Mouse (Mus musculus): ENCODE measurements around the gene Rabgap1l. TPM values are rescaled to one million over a fixed set of nuclear protein-coding genes. Genes with fewer than 3 reads are reported as not detected.
A peak's percentile ranks its signal among the peaks of the same experiment; 100 is the strongest.

The Rabgap1l gene
- polyA plus RNA-seq, 1 experiment, result 56.5 TPM

GRCm38 (mm10) chr1:160312658-160313057 lies 480.4 kb downstream of the Rabgap1l start:
- 94% methylated on average over 4 of the region's 4 CpGs for WGBS
- Histone ChIP-seq H3K4me1 (replicated peaks; ENCODE audit: control insufficient read depth, insufficient read depth, low read length) (peaks cover 4% of the 10 kb centered on the region), H3K27ac (ENCODE audit: control insufficient read depth, insufficient read depth, low read length) (no peak overlapping the region), H3K27me3 (ENCODE audit: control insufficient read depth, insufficient read depth, low read length) (no peaks in the 10 kb centered on the region), H3K4me3 (ENCODE audit: control insufficient read depth, insufficient read depth, low read length) (no peak overlapping the region), H3K36me3 (ENCODE audit: control insufficient read depth, insufficient read depth, low read length) (no peaks in the 10 kb centered on the region)
- no peak for TF ChIP-seq POLR2A (IDR thresholded peaks at IDR 0.05; ENCODE audit: control insufficient read depth, extremely low read depth, insufficient read depth, low read length, poor library complexity)
- no peak for TF ChIP-seq CTCF (IDR thresholded peaks at IDR 0.05; ENCODE audit: borderline replicate concordance, control insufficient read depth, extremely low read depth, insufficient read depth, low read length, poor library complexity)
- DNase-seq, result no peak

DNA sequence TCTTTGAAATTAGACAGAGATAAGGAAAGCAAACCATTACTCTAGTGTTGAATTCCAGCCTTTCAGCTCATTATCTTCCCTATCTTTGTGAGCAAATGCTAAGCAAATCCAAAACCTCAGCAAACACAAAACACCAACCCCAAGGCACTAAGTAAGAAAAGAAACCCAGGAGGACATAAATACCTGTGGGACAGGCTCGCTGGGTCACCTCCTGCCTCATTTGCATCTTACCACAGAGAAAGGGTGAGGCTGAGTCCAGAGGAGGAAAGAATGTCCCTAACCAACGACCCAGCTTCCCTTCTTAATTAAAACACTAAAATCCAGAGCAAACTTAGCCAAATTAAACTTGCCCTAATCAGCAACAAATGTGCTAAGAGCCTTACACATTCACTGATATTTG lies 481.1 kb downstream of the Rabgap1l start:
- no peak overlapping the region for H3K27ac ChIP-seq (ENCODE audit: control insufficient read depth, insufficient read depth, low read length)
- TF ChIP-seq POLR2A (IDR thresholded peaks at IDR 0.05; ENCODE audit: control insufficient read depth, extremely low read depth, insufficient read depth, low read length, poor library complexity) (no peak), CTCF (IDR thresholded peaks at IDR 0.05; ENCODE audit: borderline replicate concordance, control insufficient read depth, extremely low read depth, insufficient read depth, low read length, poor library complexity) (no peak)
- no peak for DNase-seq

GRCm38 (mm10) chr1:160309951-160310350 lies 483.1 kb downstream of the Rabgap1l start:
- no peak for DNase-seq
- Histone ChIP-seq H3K36me3 (ENCODE audit: control insufficient read depth, insufficient read depth, low read length) (no peaks in the 10 kb centered on the region), H3K27ac (ENCODE audit: control insufficient read depth, insufficient read depth, low read length) (no peak overlapping the region), H3K27me3 (ENCODE audit: control insufficient read depth, insufficient read depth, low read length) (no peaks in the 10 kb centered on the region), H3K4me1 (replicated peaks; ENCODE audit: control insufficient read depth, insufficient read depth, low read length) (peaks cover 9% of the 10 kb centered on the region), H3K4me3 (ENCODE audit: control insufficient read depth, insufficient read depth, low read length) (no peak overlapping the region)
- no peak for TF ChIP-seq CTCF (IDR thresholded peaks at IDR 0.05; ENCODE audit: borderline replicate concordance, control insufficient read depth, extremely low read depth, insufficient read depth, low read length, poor library complexity)
- no peak for TF ChIP-seq POLR2A (IDR thresholded peaks at IDR 0.05; ENCODE audit: control insufficient read depth, extremely low read depth, insufficient read depth, low read length, poor library complexity)
- WGBS, result 83% methylated on average over 5 of the region's 5 CpGs

More for the DNA sequence above, 481.1 kb downstream of the Rabgap1l start:
- Histone ChIP-seq H3K4me1 (replicated peaks; ENCODE audit: control insufficient read depth, insufficient read depth, low read length) (peaks cover 4% of the 10 kb centered on the region), H3K36me3 (ENCODE audit: control insufficient read depth, insufficient read depth, low read length) (no peaks in the 10 kb centered on the region), H3K4me3 (ENCODE audit: control insufficient read depth, insufficient read depth, low read length) (no peak overlapping the region), H3K27me3 (ENCODE audit: control insufficient read depth, insufficient read depth, low read length) (no peaks in the 10 kb centered on the region)
- WGBS, result 44% methylated on average over 2 of the region's 2 CpGs

DNA sequence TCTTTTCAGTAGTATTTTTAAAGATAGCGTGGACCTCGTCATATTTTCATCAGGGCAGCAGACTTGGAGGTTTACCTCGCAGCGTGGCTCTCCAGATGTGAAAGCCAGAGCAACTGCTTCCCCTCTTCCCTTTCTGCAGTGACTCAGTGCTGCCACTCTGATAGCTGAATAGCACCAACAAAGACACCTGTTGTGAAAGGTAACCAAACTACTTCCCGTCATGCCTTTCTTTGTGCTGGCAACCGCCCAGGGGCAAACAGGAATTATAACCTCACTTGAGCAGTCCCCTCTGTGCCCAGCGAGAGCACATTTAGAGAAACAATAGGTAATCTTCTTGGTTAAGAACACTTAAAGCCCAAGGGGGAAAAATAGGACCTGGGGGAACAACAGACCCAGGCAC lies 484.0 kb downstream of the Rabgap1l start:
- WGBS, result 3% methylated on average over 7 of the region's 7 CpGs
- peak; percentile 75 for DNase-seq
- Histone ChIP-seq H3K4me1 (replicated peaks; ENCODE audit: control insufficient read depth, insufficient read depth, low read length) (peaks cover 12% of the 10 kb centered on the region), H3K4me3 (ENCODE audit: control insufficient read depth, insufficient read depth, low read length) (no peak overlapping the region), H3K27me3 (ENCODE audit: control insufficient read depth, insufficient read depth, low read length) (no peaks in the 10 kb centered on the region), H3K27ac (ENCODE audit: control insufficient read depth, insufficient read depth, low read length) (peak overlapping the region; percentile 22), H3K36me3 (ENCODE audit: control insufficient read depth, insufficient read depth, low read length) (no peaks in the 10 kb centered on the region)
- TF ChIP-seq POLR2A (IDR thresholded peaks at IDR 0.05; ENCODE audit: control insufficient read depth, extremely low read depth, insufficient read depth, low read length, poor library complexity), result no peak
- TF ChIP-seq CTCF (IDR thresholded peaks at IDR 0.05; ENCODE audit: borderline replicate concordance, control insufficient read depth, extremely low read depth, insufficient read depth, low read length, poor library complexity), result no peak

- H3K4me1 ChIP-seq (replicated peaks; ENCODE audit: control insufficient read depth, insufficient read depth, low read length), result peaks cover 15% of the 10 kb centered on the region
- no peak for TF ChIP-seq CTCF (IDR thresholded peaks at IDR 0.05; ENCODE audit: borderline replicate concordance, control insufficient read depth, extremely low read depth, insufficient read depth, low read length, poor library complexity)
- TF ChIP-seq POLR2A (IDR thresholded peaks at IDR 0.05; ENCODE audit: control insufficient read depth, extremely low read depth, insufficient read depth, low read length, poor library complexity), result no peak
- H3K27me3 ChIP-seq (ENCODE audit: control insufficient read depth, insufficient read depth, low read length), result no peaks in the 10 kb centered on the region
- H3K4me3 ChIP-seq (ENCODE audit: control insufficient read depth, insufficient read depth, low read length), result peak overlapping the region; percentile 16; the same call in 1 of the 2 replicates
- H3K36me3 ChIP-seq (ENCODE audit: control insufficient read depth, insufficient read depth, low read length), result no peaks in the 10 kb centered on the region
- peak overlapping the region; percentile 53 for H3K27ac ChIP-seq (ENCODE audit: control insufficient read depth, insufficient read depth, low read length)
- 15% methylated on average over 7 of the region's 7 CpGs for WGBS
- DNase-seq, result no peak
Measured at GRCm38 (mm10) chr1:160308498-160308897, 484.5 kb downstream of the Rabgap1l start.

GRCm38 (mm10) chr1:160306866-160307616 lies 486.0 kb downstream of the Rabgap1l start:
- no peak for TF ChIP-seq POLR2A (IDR thresholded peaks at IDR 0.05; ENCODE audit: control insufficient read depth, extremely low read depth, insufficient read depth, low read length, poor library complexity)
- TF ChIP-seq CTCF (IDR thresholded peaks at IDR 0.05; ENCODE audit: borderline replicate concordance, control insufficient read depth, extremely low read depth, insufficient read depth, low read length, poor library complexity), result peak; percentile 38; the same call in 1 of the 2 replicates
- WGBS, result 5% methylated on average over 10 of the region's 10 CpGs
- H3K27ac ChIP-seq (ENCODE audit: control insufficient read depth, insufficient read depth, low read length), result peak overlapping the region; percentile 88

More at GRCm38 (mm10) chr1:160306866-160307616, 486.0 kb downstream of the Rabgap1l start:
- DNase-seq, result peak; percentile 71
- Histone ChIP-seq H3K27me3 (ENCODE audit: control insufficient read depth, insufficient read depth, low read length) (no peaks in the 10 kb centered on the region), H3K4me3 (ENCODE audit: control insufficient read depth, insufficient read depth, low read length) (peak overlapping the region; percentile 53), H3K36me3 (ENCODE audit: control insufficient read depth, insufficient read depth, low read length) (no peaks in the 10 kb centered on the region), H3K4me1 (replicated peaks; ENCODE audit: control insufficient read depth, insufficient read depth, low read length) (peaks cover 15% of the 10 kb centered on the region)

Data from thymus, adult 2 months (tissue).